Mouse (Mus musculus) adrenal gland, postnatal 4 days (tissue): ENCODE data around the gene Ddc. TPM values are rescaled to one million over a fixed set of nuclear protein-coding genes. Genes with fewer than 3 reads are reported as not detected.

Experiments used
- DNase-seq, 2 experiments: peaks; one replicate each; pipeline ENCODE4 v3.0.0; 2021 to 2022; ENCODE audit warnings: low spot score in 2 of 2, mixed read lengths in 2 of 2
- total RNA-seq, 2 experiments: library from RNA; stranded (reverse); gene quantifications; 2 replicates each; pipeline ENCODE4 v1.2.3; 2021

The Ddc gene
- total RNA-seq, 2 experiments from 2014 or later = 112 to 114 TPM

DNA sequence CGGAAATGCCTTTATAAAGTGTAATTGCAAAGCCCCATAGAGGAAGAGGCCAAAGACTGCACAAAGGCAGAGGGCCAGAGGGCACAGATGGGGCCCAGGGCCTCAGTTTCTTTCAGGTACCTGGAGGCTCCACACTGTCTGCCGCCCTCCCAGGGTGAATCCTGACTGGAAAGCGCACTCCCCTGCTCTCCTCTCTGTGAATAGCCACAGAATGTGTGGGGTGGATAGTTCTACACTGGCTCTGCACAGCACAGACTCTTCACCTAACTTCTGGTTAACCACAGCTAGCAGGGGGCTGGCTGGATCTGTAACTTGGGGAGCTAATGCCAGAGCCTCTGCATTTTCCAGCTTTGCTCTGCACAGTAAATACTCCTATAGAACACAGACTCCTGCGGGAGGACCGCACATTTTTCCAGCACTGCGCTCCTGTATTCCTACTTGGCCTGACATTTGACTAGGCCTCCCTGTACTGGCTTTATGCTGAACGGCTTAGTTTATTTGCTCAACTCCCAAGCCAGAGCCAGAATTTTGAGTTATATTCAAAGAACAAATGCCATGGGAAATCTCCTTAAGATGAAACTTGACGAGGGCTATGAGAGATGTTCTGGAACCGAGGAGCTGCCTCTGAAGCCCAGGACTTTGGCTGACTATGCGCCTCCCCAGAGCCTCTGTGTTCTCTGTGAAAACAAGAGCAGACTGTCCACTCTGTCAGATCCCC lies 18.8 kb downstream of the Ddc start:
- DNase-seq = no peak

DNA sequence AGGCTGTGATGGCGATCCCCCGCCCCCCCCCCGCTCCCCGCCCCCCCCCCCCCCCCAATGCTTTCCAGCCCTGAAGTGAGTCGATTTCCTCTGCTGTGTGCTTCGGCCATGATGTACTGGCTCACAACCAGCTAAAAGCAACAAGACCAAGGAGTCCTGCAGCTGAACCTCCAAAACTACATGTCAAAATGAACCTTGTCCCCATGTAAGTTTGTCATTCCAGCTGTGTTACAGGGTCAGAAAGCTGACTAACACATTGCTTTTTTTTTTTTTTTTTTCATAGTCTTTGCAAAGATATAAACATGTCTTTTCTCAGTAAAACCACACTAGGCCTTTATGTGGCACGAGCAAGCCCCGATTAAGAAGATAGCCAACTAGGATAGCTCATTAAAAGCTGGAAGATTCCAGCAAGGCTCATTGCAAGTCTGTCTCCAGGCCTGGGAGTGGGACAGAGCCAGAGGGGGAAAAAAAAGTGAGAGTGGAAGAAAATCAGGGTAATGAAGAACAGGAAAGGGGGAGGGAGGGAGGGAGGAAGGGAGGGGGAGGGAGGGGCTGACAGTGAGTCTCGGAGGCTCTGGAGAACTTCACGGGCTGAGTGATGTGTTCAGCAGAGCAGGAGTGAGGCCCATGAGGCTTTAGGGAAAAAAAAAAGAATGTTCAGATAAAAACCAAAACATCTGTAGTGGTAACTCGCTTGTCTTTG lies 19.5 kb downstream of the Ddc start:
- DNase-seq = no peak

DNA sequence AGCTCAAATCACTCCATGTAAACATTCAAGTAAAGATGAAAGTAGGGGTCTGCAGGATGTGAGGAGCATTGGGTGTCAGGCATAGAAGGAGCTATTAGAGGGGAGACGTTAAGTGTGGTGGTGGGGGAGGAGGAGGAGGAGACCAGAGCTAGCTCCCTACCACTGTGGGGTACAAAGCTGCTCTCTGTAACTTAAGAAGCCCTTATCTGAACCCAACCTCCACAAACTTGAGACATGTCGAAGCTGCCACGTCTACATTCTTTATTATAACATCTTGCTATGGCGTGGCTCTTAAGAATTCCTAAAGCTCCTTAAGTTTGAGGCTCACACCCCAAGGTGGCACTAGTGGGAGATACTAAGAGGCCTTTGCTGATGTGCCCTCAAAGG lies 20.1 kb downstream of the Ddc start:
- DNase-seq = no peak

DNA sequence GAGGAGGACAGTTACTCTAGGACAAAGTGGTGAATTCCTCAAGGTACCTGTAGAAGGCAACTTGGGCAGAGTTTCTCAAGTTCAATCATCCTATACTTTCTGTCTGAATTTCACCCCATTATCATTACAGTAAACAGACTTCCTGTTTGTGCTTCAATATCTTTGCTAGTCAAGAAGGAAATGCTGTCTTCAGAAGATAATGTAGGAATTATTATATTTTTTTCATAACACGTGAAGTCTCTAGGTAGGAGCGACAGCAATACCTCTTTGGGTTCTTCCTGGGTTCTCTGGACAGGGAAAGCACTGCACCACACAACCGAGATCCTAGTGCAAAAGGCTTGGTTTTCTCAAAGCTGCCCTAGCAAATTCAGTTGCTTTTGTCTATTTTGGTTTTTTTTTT lies 21.6 kb downstream of the Ddc start:
- DNase-seq = no peak

DNA sequence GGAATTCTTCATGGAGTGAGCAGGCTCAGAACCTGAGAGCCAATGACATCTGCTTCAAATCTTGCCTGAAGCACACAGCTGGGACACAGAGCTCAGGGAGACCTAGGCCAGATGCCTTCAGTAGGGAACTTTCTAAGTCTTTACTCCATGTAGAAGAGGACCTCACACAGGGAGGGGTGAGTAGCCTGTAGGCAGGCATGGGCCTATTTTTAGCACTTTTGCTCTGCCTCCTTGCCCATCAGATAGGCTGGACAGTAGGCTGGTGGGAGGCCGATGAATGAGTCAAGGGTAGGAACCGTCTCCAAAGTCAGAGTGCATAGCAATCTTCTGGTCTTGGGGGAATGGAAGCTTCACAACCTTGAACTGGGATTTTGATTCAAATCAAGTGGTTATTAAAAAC lies 22.7 kb downstream of the Ddc start:
- DNase-seq = no peak

DNA sequence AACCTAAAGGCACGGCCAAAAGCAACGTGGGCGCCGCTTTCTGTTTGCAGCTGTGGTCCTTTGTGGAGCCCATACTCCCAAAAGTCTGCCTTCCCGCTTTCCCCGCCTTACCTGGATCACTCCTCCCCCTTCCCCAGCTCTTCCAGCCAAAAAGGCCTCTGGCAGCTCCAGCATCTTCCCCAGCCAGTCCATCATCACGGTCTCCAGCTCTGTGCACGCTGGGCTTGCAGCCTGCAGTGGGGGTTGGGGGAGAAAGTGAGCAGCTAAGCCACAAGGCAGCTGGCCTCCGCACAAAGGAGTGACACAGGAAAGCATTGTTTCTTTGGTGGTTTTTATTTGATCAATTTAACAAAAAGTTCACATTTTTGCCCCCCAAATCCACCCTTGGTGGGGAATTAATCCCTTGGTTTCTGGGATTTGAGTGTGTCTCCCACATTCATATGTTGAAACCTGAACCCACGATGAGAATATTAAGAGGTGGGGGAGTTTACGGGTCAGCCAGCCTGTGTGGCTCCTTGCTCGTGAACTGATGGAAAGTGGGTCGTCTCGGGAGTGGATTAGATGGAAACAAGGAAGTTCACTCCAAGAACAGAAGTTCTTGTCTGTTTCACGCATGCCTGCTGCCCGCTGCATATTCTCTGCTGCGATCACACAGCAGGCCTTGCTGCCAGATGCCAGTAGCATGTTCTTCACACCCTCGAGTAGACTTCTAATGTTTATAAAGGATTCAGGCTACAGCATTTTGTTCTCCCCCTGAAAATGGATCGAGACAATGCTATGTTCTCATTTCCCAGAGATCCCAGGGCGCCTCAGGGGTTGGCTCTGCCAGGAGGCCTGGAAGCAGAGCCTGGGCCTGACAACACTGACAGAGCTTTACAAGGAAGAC lies 24.7 kb downstream of the Ddc start:
- DNase-seq = no peak

DNA sequence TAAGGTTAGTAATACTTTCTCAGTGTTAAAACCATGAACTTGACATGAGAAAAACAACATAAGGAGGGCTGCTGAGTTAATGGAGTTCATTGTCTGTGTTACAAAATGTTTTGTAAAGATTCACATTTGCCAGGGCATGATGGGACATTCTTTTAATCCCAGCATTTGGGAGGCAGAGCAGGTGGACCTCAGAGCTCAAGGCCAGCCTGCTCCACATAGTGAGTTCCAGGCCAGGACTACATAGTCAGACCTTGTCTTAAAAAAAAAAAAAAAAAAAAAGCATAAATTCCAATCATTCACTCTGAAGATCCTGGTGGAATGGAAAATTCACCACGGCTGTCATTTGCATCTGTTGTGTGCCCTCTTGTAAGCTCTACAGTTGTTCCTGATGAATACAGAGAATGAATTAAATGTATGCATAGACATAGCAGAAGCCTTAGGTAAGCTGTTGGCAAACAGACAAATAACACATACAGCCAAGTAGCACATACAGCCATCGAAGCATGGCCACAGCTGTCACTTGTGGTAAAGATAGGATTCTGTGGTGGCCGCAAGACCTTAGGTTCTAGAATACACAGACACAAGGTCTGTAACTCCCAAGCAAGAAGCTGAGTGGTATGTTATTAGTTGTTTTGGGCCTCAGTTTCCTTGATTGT lies 25.7 kb downstream of the Ddc start:
- no peak for DNase-seq

DNA sequence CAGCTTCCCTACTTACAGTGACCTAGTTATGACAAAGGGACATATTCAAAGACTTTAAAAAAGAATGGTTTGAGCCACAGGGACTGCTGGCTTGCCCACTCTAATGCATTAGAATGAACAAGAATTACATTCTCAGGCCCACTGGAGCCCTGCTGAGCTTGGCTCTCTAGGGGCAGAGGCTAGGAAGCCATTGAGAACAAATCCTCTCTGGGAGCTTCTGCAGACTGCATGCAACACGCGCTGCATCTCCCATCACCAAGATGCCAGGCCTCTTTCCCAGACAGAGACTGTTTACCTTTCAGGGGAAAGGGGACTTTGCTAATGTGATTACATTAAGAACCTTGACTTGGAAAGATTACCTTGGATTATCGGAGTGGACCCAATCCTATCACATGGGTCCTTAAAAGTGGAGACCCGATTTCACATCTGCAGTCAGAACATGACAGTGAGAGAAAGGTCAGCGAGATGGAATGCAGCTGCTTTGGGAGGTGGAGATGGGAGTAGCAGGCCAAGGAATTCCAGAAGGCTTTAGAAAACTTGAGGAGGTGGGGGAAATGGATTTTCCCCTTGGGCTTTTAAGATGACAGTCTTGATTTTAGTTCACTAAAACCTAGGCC lies 26.6 kb downstream of the Ddc start:
- DNase-seq = no peak

DNA sequence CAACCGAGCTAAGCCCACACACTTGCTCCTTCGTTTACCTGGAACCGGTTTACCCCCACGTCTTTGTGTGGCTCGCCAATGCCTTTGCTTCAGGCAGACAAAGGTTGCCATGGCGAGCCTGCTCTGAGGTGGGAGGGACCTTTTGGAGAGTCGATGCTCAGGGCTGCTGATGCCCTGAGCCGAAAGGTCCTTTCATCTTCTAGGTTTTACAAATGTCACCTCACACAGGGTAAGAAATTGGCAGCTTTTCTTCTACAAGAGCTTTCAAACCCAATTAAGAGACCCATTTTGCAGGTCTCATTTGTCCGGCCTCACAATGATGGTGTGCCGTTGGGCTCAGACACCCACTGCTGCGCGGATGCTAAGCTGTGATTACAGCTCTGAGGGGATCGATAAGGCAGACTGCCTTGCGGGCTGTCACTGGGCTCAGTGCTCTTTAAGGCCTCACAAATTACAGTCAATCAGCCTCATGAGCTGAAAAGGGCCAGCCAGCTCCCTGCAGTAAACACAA lies 29.9 kb downstream of the Ddc start:
- DNase-seq = no peak

DNA sequence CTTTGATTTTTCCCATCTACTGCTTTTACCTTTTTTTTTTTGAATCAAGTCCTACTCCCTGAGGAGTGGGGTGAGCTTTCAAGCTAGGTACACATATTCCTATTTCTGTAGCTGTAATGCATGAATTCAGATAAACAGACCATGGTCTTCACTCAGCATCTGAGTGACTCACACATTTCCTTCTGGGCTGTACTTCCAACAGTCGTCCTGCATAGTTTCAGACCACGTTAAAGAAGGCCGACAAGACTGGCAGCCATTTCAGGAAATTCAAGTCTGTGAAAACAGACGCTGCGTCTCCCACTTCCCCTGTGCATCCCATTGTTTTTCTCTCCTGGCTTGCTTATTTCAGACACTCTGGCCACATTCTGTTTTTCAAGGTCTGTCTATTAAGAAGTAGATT lies 31.2 kb downstream of the Ddc start:
- DNase-seq = no peak

DNA sequence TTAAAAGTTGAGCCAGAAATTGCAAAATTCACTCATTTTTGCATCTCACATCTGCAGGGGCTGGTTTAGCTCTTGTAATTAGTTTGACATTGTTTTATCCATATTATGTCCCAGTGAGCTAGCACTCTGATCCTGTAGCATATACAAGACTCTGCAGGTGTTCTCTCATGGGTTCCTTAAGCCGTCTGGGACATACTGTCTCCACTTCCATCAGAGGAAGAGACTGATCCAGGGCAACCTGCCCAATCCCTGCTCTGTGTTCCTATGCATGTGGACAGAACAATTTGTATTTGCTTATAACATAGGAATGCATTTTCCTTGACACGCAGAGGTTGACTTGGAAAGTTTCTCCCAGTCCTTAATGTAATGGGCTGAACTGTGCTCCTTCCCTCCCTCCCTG lies 32.8 kb downstream of the Ddc start:
- no peak for DNase-seq

DNA sequence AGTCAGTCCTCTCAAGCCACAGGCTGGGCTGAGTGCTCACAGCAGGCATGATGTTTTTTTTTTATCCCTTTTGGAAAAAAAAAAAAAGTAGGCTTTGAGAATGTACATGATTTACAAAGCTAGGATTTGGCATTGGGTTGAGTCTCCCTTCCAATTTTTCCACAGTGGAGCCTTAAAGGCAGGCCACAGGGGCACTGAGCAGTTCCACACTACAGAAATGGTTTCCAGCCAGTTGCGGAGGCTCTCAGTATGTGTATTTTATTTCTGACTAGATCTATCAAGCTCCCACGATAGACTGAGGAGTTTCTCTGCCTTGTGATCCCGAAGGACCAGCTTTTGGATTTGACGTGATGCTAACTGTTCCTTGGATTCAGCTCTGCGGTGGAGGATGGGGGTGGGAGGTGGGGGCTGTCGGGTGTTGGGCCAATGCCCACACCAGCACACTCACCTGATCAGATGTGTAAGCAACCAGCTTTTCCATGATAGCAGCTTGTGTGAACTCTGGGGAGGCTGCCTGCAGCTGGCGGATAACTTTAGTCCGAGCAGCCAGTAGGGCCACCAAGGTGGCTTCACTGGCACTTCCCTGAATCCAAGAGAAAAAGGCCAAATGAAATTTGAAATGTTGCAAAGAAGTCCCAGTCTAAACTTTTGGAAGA lies 33.4 kb downstream of the Ddc start:
- DNase-seq = no peak

DNA sequence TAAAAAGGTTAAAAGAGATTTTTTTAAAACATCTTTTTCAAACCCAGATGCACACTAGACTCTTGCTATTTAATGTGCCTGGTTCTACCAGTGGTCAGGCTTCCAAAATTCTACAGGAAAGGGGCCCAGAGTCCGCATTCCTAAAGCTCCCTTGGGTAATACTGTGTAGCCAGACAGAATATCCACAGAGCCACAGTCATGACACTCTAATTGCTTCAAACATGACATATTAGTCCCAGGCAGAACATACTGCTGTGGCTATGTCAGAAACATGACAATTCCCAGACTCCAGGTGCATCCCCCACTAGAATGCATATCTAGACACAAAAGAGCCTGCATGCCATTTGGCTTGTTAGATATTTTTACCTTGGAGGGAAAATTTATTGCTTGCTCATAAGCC lies 35.4 kb downstream of the Ddc start:
- no peak for DNase-seq

DNA sequence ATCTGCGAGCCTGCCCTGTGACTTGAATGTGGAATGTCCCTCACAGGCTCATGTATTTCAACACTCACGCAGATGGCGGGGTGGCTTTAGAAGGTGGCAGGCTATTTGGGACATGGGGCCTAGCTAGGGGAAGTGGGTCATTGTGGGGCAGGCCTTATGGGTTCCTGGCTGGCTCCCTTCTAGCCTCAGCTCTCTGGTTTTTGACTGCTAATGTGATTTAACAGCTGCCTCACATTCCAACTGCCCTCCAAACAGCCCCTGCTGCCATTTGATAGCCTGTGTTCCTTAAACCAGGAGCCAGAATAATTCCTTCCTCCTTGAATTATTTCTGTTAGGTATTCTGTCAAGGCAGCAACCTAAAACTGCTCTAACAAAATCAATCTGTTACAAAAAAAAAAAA lies 41.0 kb downstream of the Ddc start:
- no peak for DNase-seq

DNA sequence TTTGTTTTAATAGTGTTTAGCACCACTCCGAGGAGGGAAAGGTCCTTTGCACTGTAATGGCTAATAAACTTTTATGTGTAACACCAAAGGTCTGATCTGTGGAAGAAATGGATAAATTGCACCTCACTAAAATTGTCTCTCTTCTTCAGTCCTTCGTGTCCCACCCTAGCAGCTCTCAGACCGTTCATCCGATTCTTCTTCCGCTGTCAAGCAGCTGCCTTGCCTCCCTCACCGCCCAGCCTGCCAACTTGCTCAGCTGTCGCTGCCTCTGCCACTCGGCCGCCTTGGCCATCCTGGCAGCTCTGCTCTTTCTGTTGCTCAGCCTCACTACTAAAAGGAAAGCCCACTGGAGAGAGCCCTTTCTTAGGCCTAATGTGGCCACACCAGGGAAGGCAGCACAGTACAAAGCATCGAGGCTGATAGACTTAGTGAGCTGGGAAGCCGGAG lies 42.2 kb downstream of the Ddc start:
- no peak for DNase-seq

DNA sequence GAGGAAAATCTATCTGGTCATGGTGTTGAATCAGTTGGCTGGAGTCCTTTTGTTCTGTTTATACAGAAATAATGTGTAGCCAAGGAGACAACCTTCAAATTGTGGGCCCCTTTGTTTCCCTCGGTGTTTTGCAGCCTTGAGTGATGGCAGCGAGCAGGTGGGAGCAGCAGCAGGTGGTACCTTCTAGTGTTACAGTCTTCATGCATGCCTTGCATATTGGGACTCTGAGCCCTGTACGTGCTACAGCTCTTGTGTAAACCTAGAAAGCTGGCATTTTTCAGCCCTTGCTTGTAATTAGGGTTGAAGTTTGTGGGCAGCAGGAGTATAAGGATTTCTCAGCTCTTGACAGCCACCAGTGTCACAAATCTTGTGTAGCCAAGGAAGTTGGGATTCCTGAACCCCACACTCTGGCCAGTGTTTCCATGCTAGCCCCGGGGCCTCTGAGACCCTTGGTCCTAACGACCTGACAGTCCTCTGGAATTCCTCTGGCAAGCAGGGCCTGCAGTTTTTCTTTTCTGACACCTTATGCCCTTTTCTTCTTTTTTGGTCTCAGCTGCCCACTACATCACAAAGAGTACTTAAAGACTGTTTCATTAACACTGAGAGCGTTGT lies 42.8 kb downstream of the Ddc start:
- no peak for DNase-seq

DNA sequence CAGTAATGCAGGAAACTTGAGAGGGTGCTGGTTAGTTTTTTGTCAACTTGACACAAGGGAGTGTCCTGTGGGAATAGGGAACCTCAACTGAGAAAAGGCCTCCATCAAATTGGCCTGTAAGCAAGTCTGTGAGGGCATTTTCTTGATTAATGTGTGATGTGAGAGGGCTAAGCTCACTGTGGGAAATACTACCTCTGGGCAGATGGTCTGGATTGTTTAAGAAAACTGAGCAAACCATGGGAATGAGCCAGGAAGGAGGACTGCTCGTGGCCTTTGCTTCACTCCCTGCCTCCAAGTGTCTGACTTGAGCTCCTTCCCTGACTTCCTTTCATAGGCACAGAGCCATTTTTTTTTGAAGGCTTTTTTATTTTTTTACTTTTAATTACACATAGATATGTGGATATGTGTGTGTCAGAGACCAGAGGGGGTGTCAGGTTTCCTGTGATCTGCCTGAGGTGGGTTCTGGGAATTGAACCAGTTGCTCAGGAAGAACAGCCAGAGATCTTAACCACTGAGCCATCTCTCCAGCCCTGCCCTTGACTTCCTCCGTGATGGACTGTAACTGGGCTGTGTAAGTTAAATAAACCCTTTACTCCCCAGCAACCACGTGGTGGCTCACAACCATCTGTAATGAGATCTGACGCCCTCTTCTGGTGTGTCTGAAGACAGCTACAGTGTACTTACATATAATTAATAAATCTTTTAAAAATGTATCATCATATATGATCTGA lies 44.0 kb downstream of the Ddc start:
- DNase-seq = no peak

DNA sequence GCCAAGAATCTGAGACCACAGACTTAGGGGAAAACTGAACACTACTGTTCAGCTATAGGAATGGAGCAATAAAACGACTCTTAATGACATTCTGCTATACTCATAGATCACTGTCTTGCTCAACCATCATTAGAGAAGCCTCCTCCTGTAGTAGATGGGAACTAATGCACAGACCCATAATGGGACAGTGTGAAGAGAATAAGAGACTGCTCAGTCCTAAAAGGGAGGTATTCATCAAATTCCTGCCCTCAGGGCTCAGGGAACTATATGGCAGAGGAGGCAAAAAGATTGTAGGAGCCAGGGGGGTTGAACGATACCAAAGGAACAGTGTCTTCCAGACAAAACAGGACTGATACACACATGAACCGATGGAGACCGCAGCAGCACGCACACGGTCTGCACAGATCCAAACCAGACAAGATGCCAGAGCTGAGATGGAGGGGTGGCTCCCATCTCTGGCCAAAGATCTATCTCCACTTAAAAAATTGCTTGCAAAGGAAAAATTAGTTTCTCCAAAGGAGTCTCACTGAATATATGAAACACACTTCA lies 45.9 kb downstream of the Ddc start:
- DNase-seq = no peak
